Mouse (Mus musculus): ENCODE measurements at regions not wholly inside any gene's neighbourhood (a gene's known extent, or its start where the extent isn't known, plus 50 kb on each side); places are given as distances from the start of the nearest gene placed in this dataset.

- 97% methylated on average over 6 of the region's 6 CpGs for WGBS
- no peak overlapping the region for H3K4me3 ChIP-seq (replicated peaks; ENCODE audit: low read depth, low read length)
- H3K27me3 ChIP-seq (ENCODE audit: control insufficient read depth, insufficient read depth, low read length), result no peaks in the 10 kb centered on the region
- no peaks in the 10 kb centered on the region for H3K36me3 ChIP-seq (ENCODE audit: control insufficient read depth, insufficient read depth, low read length)
- DNase-seq (no peak), ATAC-seq (ENCODE audit: low FRiP score, low TSS enrichment) (no peak)
- no peak overlapping the region for H3K27ac ChIP-seq (replicated peaks; ENCODE audit: low read depth, low read length)
- no peaks in the 10 kb centered on the region for H3K9me3 ChIP-seq (ENCODE audit: control insufficient read depth, low read length)
- no peaks in the 10 kb centered on the region for H3K4me1 ChIP-seq (ENCODE audit: control insufficient read depth, insufficient read depth, low read length)
- H3K4me2 ChIP-seq (ENCODE audit: low read length), result no peak overlapping the region
- H3K9ac ChIP-seq (replicated peaks; ENCODE audit: low read length), result no peak overlapping the region
Observed at GRCm38 (mm10) chr11:64746146-64746545, 232.7 kb upstream of the Elac2 start.

- H3K9ac ChIP-seq (replicated peaks; ENCODE audit: low read length), result no peak overlapping the region
- H3K4me1 ChIP-seq (ENCODE audit: control insufficient read depth, insufficient read depth, low read length), result 0 out of 2 replicates have a peak, but pooled peaks cover 3% of the 10 kb centered on the region
- no peaks in the 10 kb centered on the region for H3K27me3 ChIP-seq (ENCODE audit: control insufficient read depth, insufficient read depth, low read length)
- H3K4me2 ChIP-seq (ENCODE audit: low read length), result no peak overlapping the region
- WGBS, result 79% methylated on average over 9 of the region's 9 CpGs
- no peaks in the 10 kb centered on the region for H3K36me3 ChIP-seq (ENCODE audit: control insufficient read depth, insufficient read depth, low read length)
- H3K9me3 ChIP-seq (ENCODE audit: control insufficient read depth, low read length), result no peaks in the 10 kb centered on the region
- no peak overlapping the region for H3K27ac ChIP-seq (replicated peaks; ENCODE audit: low read depth, low read length)
- H3K4me3 ChIP-seq (replicated peaks; ENCODE audit: low read depth, low read length), result no peak overlapping the region
- no peak for ATAC-seq (ENCODE audit: low FRiP score, low TSS enrichment)
- no peak for DNase-seq
Observed at GRCm38 (mm10) chr11:64749976-64750375, 228.9 kb upstream of the Elac2 start.

GRCm38 (mm10) chr11:64752299-64752698 is 226.5 kb upstream of the Elac2 start:
- 58% methylated on average over 3 of the region's 3 CpGs for WGBS
- H3K27me3 ChIP-seq (ENCODE audit: control insufficient read depth, insufficient read depth, low read length), result no peaks in the 10 kb centered on the region
- H3K4me3 ChIP-seq (replicated peaks; ENCODE audit: low read depth, low read length), result no peak overlapping the region
- no peaks in the 10 kb centered on the region for H3K9me3 ChIP-seq (ENCODE audit: control insufficient read depth, low read length)
- H3K27ac ChIP-seq (replicated peaks; ENCODE audit: low read depth, low read length), result no peak overlapping the region
- H3K9ac ChIP-seq (replicated peaks; ENCODE audit: low read length), result no peak overlapping the region
- 0 out of 2 replicates have a peak, but pooled peaks cover 3% of the 10 kb centered on the region for H3K4me1 ChIP-seq (ENCODE audit: control insufficient read depth, insufficient read depth, low read length)
- no peak for ATAC-seq (ENCODE audit: low FRiP score, low TSS enrichment)
- DNase-seq, result peak; percentile 33
- no peak overlapping the region for H3K4me2 ChIP-seq (ENCODE audit: low read length)
- no peaks in the 10 kb centered on the region for H3K36me3 ChIP-seq (ENCODE audit: control insufficient read depth, insufficient read depth, low read length)

- no peaks in the 10 kb centered on the region for H3K27me3 ChIP-seq (ENCODE audit: control insufficient read depth, insufficient read depth, low read length)
- H3K4me2 ChIP-seq (ENCODE audit: low read length), result no peak overlapping the region
- no peaks in the 10 kb centered on the region for H3K9me3 ChIP-seq (ENCODE audit: control insufficient read depth, low read length)
- ATAC-seq (ENCODE audit: low FRiP score, low TSS enrichment), result no peak
- H3K36me3 ChIP-seq (ENCODE audit: control insufficient read depth, insufficient read depth, low read length), result no peaks in the 10 kb centered on the region
- DNase-seq, result peak; percentile 38
- H3K4me1 ChIP-seq (ENCODE audit: control insufficient read depth, insufficient read depth, low read length), result 0 out of 2 replicates have a peak, but pooled peaks cover 3% of the 10 kb centered on the region
- H3K27ac ChIP-seq (replicated peaks; ENCODE audit: low read depth, low read length), result no peak overlapping the region
- WGBS, result 15% methylated on average over 7 of the region's 7 CpGs
- no peak overlapping the region for H3K9ac ChIP-seq (replicated peaks; ENCODE audit: low read length)
- H3K4me3 ChIP-seq (replicated peaks; ENCODE audit: low read depth, low read length), result no peak overlapping the region
Observed at GRCm38 (mm10) chr11:64752816-64753215, 226.0 kb upstream of the Elac2 start.

- Histone ChIP-seq H3K4me3 (replicated peaks; ENCODE audit: low read depth, low read length) (no peak overlapping the region), H3K9ac (replicated peaks; ENCODE audit: low read length) (no peak overlapping the region), H3K4me1 (ENCODE audit: control insufficient read depth, insufficient read depth, low read length) (0 out of 2 replicates have a peak, but pooled peaks cover 3% of the 10 kb centered on the region), H3K27me3 (ENCODE audit: control insufficient read depth, insufficient read depth, low read length) (no peaks in the 10 kb centered on the region), H3K27ac (replicated peaks; ENCODE audit: low read depth, low read length) (no peak overlapping the region), H3K36me3 (ENCODE audit: control insufficient read depth, insufficient read depth, low read length) (no peaks in the 10 kb centered on the region), H3K9me3 (ENCODE audit: control insufficient read depth, low read length) (no peaks in the 10 kb centered on the region), H3K4me2 (ENCODE audit: low read length) (no peak overlapping the region)
- WGBS, result 72% methylated on average over 5 of the region's 5 CpGs
- no peak for ATAC-seq (ENCODE audit: low FRiP score, low TSS enrichment)
- DNase-seq, result peak; percentile 6
Observed at GRCm38 (mm10) chr11:64754076-64754475, 224.8 kb upstream of the Elac2 start.

GRCm38 (mm10) chr11:64755563-64755962 is 223.3 kb upstream of the Elac2 start:
- Histone ChIP-seq H3K4me2 (ENCODE audit: low read length) (no peak overlapping the region), H3K9me3 (ENCODE audit: control insufficient read depth, low read length) (no peaks in the 10 kb centered on the region), H3K4me1 (ENCODE audit: control insufficient read depth, insufficient read depth, low read length) (0 out of 2 replicates have a peak, but pooled peaks cover 3% of the 10 kb centered on the region), H3K4me3 (replicated peaks; ENCODE audit: low read depth, low read length) (no peak overlapping the region), H3K36me3 (ENCODE audit: control insufficient read depth, insufficient read depth, low read length) (no peaks in the 10 kb centered on the region), H3K9ac (replicated peaks; ENCODE audit: low read length) (no peak overlapping the region), H3K27ac (replicated peaks; ENCODE audit: low read depth, low read length) (no peak overlapping the region), H3K27me3 (ENCODE audit: control insufficient read depth, insufficient read depth, low read length) (no peaks in the 10 kb centered on the region)
- WGBS, result 97% methylated on average over 1 of the region's 1 CpGs
- no peak for ATAC-seq (ENCODE audit: low FRiP score, low TSS enrichment)
- DNase-seq, result no peak

- 95% methylated on average over 3 of the region's 3 CpGs for WGBS
- DNase-seq (no peak), ATAC-seq (ENCODE audit: low FRiP score, low TSS enrichment) (no peak)
- Histone ChIP-seq H3K27me3 (ENCODE audit: control insufficient read depth, insufficient read depth, low read length) (no peaks in the 10 kb centered on the region), H3K9me3 (ENCODE audit: control insufficient read depth, low read length) (no peaks in the 10 kb centered on the region), H3K4me3 (replicated peaks; ENCODE audit: low read depth, low read length) (no peak overlapping the region), H3K9ac (replicated peaks; ENCODE audit: low read length) (no peak overlapping the region), H3K27ac (replicated peaks; ENCODE audit: low read depth, low read length) (no peak overlapping the region), H3K36me3 (ENCODE audit: control insufficient read depth, insufficient read depth, low read length) (no peaks in the 10 kb centered on the region), H3K4me2 (ENCODE audit: low read length) (no peak overlapping the region), H3K4me1 (ENCODE audit: control insufficient read depth, insufficient read depth, low read length) (no peaks in the 10 kb centered on the region)
Observed at GRCm38 (mm10) chr11:64760626-64761025, 218.2 kb upstream of the Elac2 start.

- H3K4me3 ChIP-seq (replicated peaks; ENCODE audit: low read depth, low read length), result no peak overlapping the region
- ATAC-seq (ENCODE audit: low FRiP score, low TSS enrichment), result no peak
- DNase-seq, result no peak
- no peaks in the 10 kb centered on the region for H3K9me3 ChIP-seq (ENCODE audit: control insufficient read depth, low read length)
- H3K9ac ChIP-seq (replicated peaks; ENCODE audit: low read length), result no peak overlapping the region
- H3K4me2 ChIP-seq (ENCODE audit: low read length), result no peak overlapping the region
- no peaks in the 10 kb centered on the region for H3K27me3 ChIP-seq (ENCODE audit: control insufficient read depth, insufficient read depth, low read length)
- no peak overlapping the region for H3K27ac ChIP-seq (replicated peaks; ENCODE audit: low read depth, low read length)
- H3K4me1 ChIP-seq (ENCODE audit: control insufficient read depth, insufficient read depth, low read length), result no peaks in the 10 kb centered on the region
- H3K36me3 ChIP-seq (ENCODE audit: control insufficient read depth, insufficient read depth, low read length), result no peaks in the 10 kb centered on the region
- whole genome bisulfite sequencing, result 84% methylated on average over 3 of the region's 3 CpGs
Observed at GRCm38 (mm10) chr11:64762755-64763154, 216.1 kb upstream of the Elac2 start.

GRCm38 (mm10) chr11:64764056-64764455 is 214.8 kb upstream of the Elac2 start:
- no peak overlapping the region for H3K27ac ChIP-seq (replicated peaks; ENCODE audit: low read depth, low read length)
- no peaks in the 10 kb centered on the region for H3K9me3 ChIP-seq (ENCODE audit: control insufficient read depth, low read length)
- no peaks in the 10 kb centered on the region for H3K36me3 ChIP-seq (ENCODE audit: control insufficient read depth, insufficient read depth, low read length)
- H3K9ac ChIP-seq (replicated peaks; ENCODE audit: low read length), result no peak overlapping the region
- no peak overlapping the region for H3K4me3 ChIP-seq (replicated peaks; ENCODE audit: low read depth, low read length)
- ATAC-seq (ENCODE audit: low FRiP score, low TSS enrichment) (no peak), DNase-seq (no peak)
- H3K4me1 ChIP-seq (ENCODE audit: control insufficient read depth, insufficient read depth, low read length), result no peaks in the 10 kb centered on the region
- no peak overlapping the region for H3K4me2 ChIP-seq (ENCODE audit: low read length)
- no peaks in the 10 kb centered on the region for H3K27me3 ChIP-seq (ENCODE audit: control insufficient read depth, insufficient read depth, low read length)
- 52% methylated on average over 6 of the region's 6 CpGs for WGBS
